Mouse (Mus musculus) forebrain, embryonic 15.5 days (tissue): Measurements from ENCODE around the gene Cfap52. TPM values are rescaled to one million over a fixed set of nuclear protein-coding genes. Genes with fewer than 3 reads are reported as not detected.

Experiments
- ATAC-seq: fragments of 200-750 bp; cut with Nextera tagmentation; replicated peaks from 2 replicates; pipeline ENCODE4 v1.8.0; 2017; ENCODE audit warnings: mild to moderate bottlenecking, moderate TSS enrichment, moderate library complexity
- H3K27ac ChIP-seq: fragments of 300-500 bp; sonication (generic); replicated peaks from 2 replicates; pipeline ENCODE4 v1.5.1; 2015; ENCODE audit warnings: mild to moderate bottlenecking, inconsistent platforms
- H3K27me3 ChIP-seq: fragments of 300-500 bp; sonication (generic); 2 replicates; pipeline ENCODE4 v1.6.1; 2015; ENCODE audit warnings: inconsistent platforms
- H3K36me3 ChIP-seq: fragments of 300-500 bp; sonication (generic); 2 replicates; pipeline ENCODE4 v1.6.1; 2015; ENCODE audit warnings: mild to moderate bottlenecking, inconsistent platforms
- H3K4me1 ChIP-seq: fragments of 300-500 bp; sonication (generic); 2 replicates; pipeline ENCODE4 v1.6.1; 2015; ENCODE audit warnings: inconsistent platforms
- H3K4me2 ChIP-seq: fragments of 300-500 bp; sonication (generic); replicated peaks from 2 replicates; pipeline ENCODE4 v1.6.1; 2015; ENCODE audit warnings: mild to moderate bottlenecking, inconsistent platforms
- H3K4me3 ChIP-seq: fragments of 300-500 bp; sonication (generic); 2 replicates; pipeline ENCODE4 v1.5.1; 2015; ENCODE audit warnings: mild to moderate bottlenecking, inconsistent platforms
- H3K9ac ChIP-seq: fragments of 300-500 bp; sonication (generic); replicated peaks from 2 replicates; pipeline ENCODE4 v1.6.1; 2015; ENCODE audit warnings: mild to moderate bottlenecking, inconsistent platforms
- H3K9me3 ChIP-seq: fragments of 300-500 bp; sonication (generic); 2 replicates; pipeline ENCODE4 v1.6.1; 2016; ENCODE audit warnings: inconsistent platforms
- WGBS: fragments of 180-500 bp; shearing (Covaris S2); methylation state at CpG from one replicate; pipeline ENCODE4 v1.1.7; 2015; ENCODE audit warnings: mixed read lengths; 5-methylcytosine and 5-hydroxymethylcytosine counted together
- polyA plus RNA-seq: library from polyadenylated mRNA; unstranded; fragments of >200 nt; fragmentation: Nextera tagmentation; extraction: Ambion mirVana; gene quantifications from 2 replicates; pipeline ENCODE4 v1.2.1, GENCODE M21; 2015

Gene Cfap52
- polyA plus RNA-seq, 1 experiment from 2014 or later = 4.1 TPM

- ATAC-seq = no peak
- WGBS = 81% methylated on average over 5 of the region's 5 CpGs
Observed at GRCm38 (mm10) chr11:67888521-67888920, 76.9 kb downstream of the Cfap52 start.

GRCm38 (mm10) chr11:67885921-67886320 is 79.5 kb downstream of the Cfap52 start:
- H3K9ac ChIP-seq = no peak overlapping the region
- H3K27ac ChIP-seq = peak overlapping the region; percentile 35; the same call in 1 of the 2 replicates
- H3K4me3 ChIP-seq = no peak overlapping the region
- H3K27me3 ChIP-seq = no peaks in the 10 kb centered on the region
- no peaks in the 10 kb centered on the region for H3K36me3 ChIP-seq
- H3K9me3 ChIP-seq = no peaks in the 10 kb centered on the region
- H3K4me1 ChIP-seq = no peaks in the 10 kb centered on the region
- ATAC-seq = no peak
- WGBS = 83% methylated on average over 2 of the region's 2 CpGs
- H3K4me2 ChIP-seq = no peak overlapping the region

More at GRCm38 (mm10) chr11:67888521-67888920, 76.9 kb downstream of the Cfap52 start:
- Histone ChIP-seq H3K27ac (no peak overlapping the region), H3K9ac (no peak overlapping the region), H3K4me3 (no peak overlapping the region), H3K36me3 (no peaks in the 10 kb centered on the region), H3K4me2 (no peak overlapping the region), H3K27me3 (no peaks in the 10 kb centered on the region), H3K4me1 (no peaks in the 10 kb centered on the region), H3K9me3 (no peaks in the 10 kb centered on the region)

Other genes with a start within 250 kb of the Cfap52 start
- gene Glp2r, start 194.5 kb downstream of the Cfap52 start, polyA plus RNA-seq = 0.10 and 0.20 TPM in 2 replicates
- gene Gsg1l2, start 191.0 kb downstream of the Cfap52 start, polyA plus RNA-seq = not detected in 2 replicates
- gene Dhrs7c, start 167.5 kb downstream of the Cfap52 start, polyA plus RNA-seq = not detected in 2 replicates
- 1.8 and 2.3 TPM in 2 replicates for gene Usp43, start 43.5 kb downstream of the Cfap52 start, polyA plus RNA-seq
- gene Stx8, start 542 bp upstream of the Cfap52 start, polyA plus RNA-seq = 67.6 and 68.6 TPM in 2 replicates